Mouse (Mus musculus): ENCODE results near the gene Cabp4.

DNA sequence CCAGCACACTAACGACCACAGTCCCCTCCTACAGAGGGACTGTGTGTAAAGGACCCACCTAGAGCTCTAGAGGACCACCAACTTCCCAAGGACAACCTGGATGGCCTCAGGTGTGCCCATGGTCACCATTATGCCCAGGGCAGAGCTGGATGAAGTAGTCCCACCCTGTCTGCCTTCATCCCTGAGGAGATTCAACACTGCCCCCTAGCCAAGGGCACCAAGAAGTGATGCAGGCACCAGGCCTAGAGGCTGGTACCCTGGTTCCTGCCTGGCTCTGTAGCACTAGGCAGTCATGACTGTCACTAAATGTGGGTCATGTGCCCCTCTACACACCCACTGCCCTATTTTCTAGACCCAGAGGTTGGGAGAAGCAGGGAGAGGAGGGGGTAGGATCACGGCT, 12.1 kb downstream of the Cabp4 start:
- TF ChIP-seq CTCF (IDR thresholded peaks at IDR 0.05; ENCODE audit: control insufficient read depth, insufficient read depth, insufficient replicate concordance, low read depth, low read length) (peak; percentile 9; the same call in 1 of the 2 replicates), POLR2A (IDR thresholded peaks at IDR 0.05; ENCODE audit: control insufficient read depth, low read depth, low read length) (no peak)

All from testis, adult 2 months (tissue).